Mouse (Mus musculus) lung, embryonic 16.5 days (tissue): Measurements from ENCODE around the gene Slco3a1. TPM values are rescaled to one million over a fixed set of nuclear protein-coding genes. Genes with fewer than 3 reads are reported as not detected.

Experiments
- ATAC-seq: fragments of 200-750 bp; cut with Nextera tagmentation; 2 replicates; pipeline ENCODE4 v1.8.0; 2017; ENCODE audit warnings: low read depth, mild to moderate bottlenecking, moderate library complexity
- H3K27ac ChIP-seq: fragments of 300-500 bp; sonication (generic); 2 replicates; pipeline ENCODE4 v1.5.1; 2014; ENCODE audit warnings: mild to moderate bottlenecking, control low read depth, low read length
- H3K27me3 ChIP-seq: fragments of 300-500 bp; sonication (generic); 2 replicates; pipeline ENCODE4 v1.6.1; 2014; ENCODE audit warnings: low read depth, low read length, mixed read lengths; ENCODE audit not compliant: control insufficient read depth, insufficient read depth
- H3K36me3 ChIP-seq: fragments of 300-500 bp; sonication (generic); 2 replicates; pipeline ENCODE4 v1.6.1; 2014; ENCODE audit warnings: low read length; ENCODE audit not compliant: control insufficient read depth, insufficient read depth
- H3K4me1 ChIP-seq: fragments of 300-500 bp; sonication (generic); replicated peaks from 2 replicates; pipeline ENCODE4 v1.6.1; 2014; ENCODE audit warnings: low read length, mixed read lengths; ENCODE audit not compliant: control insufficient read depth, insufficient read depth
- H3K4me2 ChIP-seq: fragments of 300-500 bp; sonication (generic); 2 replicates; pipeline ENCODE4 v1.6.1; 2014; ENCODE audit warnings: low read depth, low read length, control low read depth
- H3K4me3 ChIP-seq: fragments of 300-500 bp; sonication (generic); 2 replicates; pipeline ENCODE4 v1.5.1; 2014; ENCODE audit warnings: mild to moderate bottlenecking, low read length, control low read depth
- H3K9ac ChIP-seq: fragments of 300-500 bp; sonication (generic); 2 replicates; pipeline ENCODE4 v1.6.1; 2014; ENCODE audit warnings: low read length, control low read depth
- H3K9me3 ChIP-seq: fragments of 300-500 bp; sonication (generic); 2 replicates; pipeline ENCODE4 v1.6.1; 2016; ENCODE audit warnings: low read length; ENCODE audit not compliant: control insufficient read depth
- WGBS: fragments of 180-500 bp; shearing (Covaris S2); extraction: QIAGEN DNeasy Blood & Tissue Kit; methylation state at CpG from one replicate; pipeline ENCODE4 v1.1.7; 2014; 5-methylcytosine and 5-hydroxymethylcytosine counted together
- polyA plus RNA-seq: library from polyadenylated mRNA; unstranded; fragments of >200 nt; fragmentation: Nextera tagmentation; extraction: Ambion mirVana; gene quantifications from 2 replicates; pipeline ENCODE4 v1.2.1, GENCODE M21; 2015

Gene Slco3a1
- polyA plus RNA-seq, 1 experiment from 2014 or later, result 9.7 TPM

- no peak overlapping the region for H3K27ac ChIP-seq
- H3K27me3 ChIP-seq, result no peaks in the 10 kb centered on the region
- no peaks in the 10 kb centered on the region for H3K9me3 ChIP-seq
- H3K4me3 ChIP-seq, result no peak overlapping the region
- 44% methylated on average over 12 of the region's 12 CpGs for WGBS
- no peak for ATAC-seq
- no peak overlapping the region for H3K4me2 ChIP-seq
- no peak overlapping the region for H3K9ac ChIP-seq
- no peaks in the 10 kb centered on the region for H3K4me1 ChIP-seq
- H3K36me3 ChIP-seq, result no peaks in the 10 kb centered on the region
Observed at GRCm38 (mm10) chr7:74376397-74377044, 178.1 kb downstream of the Slco3a1 start.

GRCm38 (mm10) chr7:74375174-74375957 lies 179.2 kb downstream of the Slco3a1 start:
- H3K4me2 ChIP-seq, result no peak overlapping the region
- no peak overlapping the region for H3K4me3 ChIP-seq
- ATAC-seq, result no peak
- no peaks in the 10 kb centered on the region for H3K36me3 ChIP-seq
- no peaks in the 10 kb centered on the region for H3K9me3 ChIP-seq
- H3K27ac ChIP-seq, result no peak overlapping the region
- 69% methylated on average over 13 of the region's 14 CpGs for whole genome bisulfite sequencing
- no peaks in the 10 kb centered on the region for H3K27me3 ChIP-seq
- H3K9ac ChIP-seq, result no peak overlapping the region
- H3K4me1 ChIP-seq, result no peaks in the 10 kb centered on the region

GRCm38 (mm10) chr7:74373056-74373455 lies 181.5 kb downstream of the Slco3a1 start:
- WGBS, result 82% methylated on average over 6 of the region's 6 CpGs
- Histone ChIP-seq H3K27me3 (no peaks in the 10 kb centered on the region), H3K4me1 (no peaks in the 10 kb centered on the region), H3K9ac (no peak overlapping the region), H3K4me3 (no peak overlapping the region), H3K36me3 (no peaks in the 10 kb centered on the region), H3K4me2 (no peak overlapping the region), H3K9me3 (no peaks in the 10 kb centered on the region), H3K27ac (no peak overlapping the region)
- no peak for ATAC-seq

GRCm38 (mm10) chr7:74372141-74372582 lies 182.4 kb downstream of the Slco3a1 start:
- no peaks in the 10 kb centered on the region for H3K36me3 ChIP-seq
- 42% methylated on average over 6 of the region's 6 CpGs for WGBS
- H3K9me3 ChIP-seq, result no peaks in the 10 kb centered on the region
- H3K4me1 ChIP-seq, result no peaks in the 10 kb centered on the region
- no peak overlapping the region for H3K4me2 ChIP-seq
- no peak overlapping the region for H3K9ac ChIP-seq
- H3K27ac ChIP-seq, result no peak overlapping the region
- H3K4me3 ChIP-seq, result no peak overlapping the region
- no peaks in the 10 kb centered on the region for H3K27me3 ChIP-seq
- ATAC-seq, result no peak

- Histone ChIP-seq H3K4me2 (no peak overlapping the region), H3K27ac (no peak overlapping the region), H3K4me3 (no peak overlapping the region), H3K27me3 (no peaks in the 10 kb centered on the region), H3K36me3 (no peaks in the 10 kb centered on the region), H3K4me1 (no peaks in the 10 kb centered on the region), H3K9ac (no peak overlapping the region), H3K9me3 (no peaks in the 10 kb centered on the region)
- WGBS, result 21% methylated on average over 2 of the region's 2 CpGs
- ATAC-seq, result no peak
Observed at GRCm38 (mm10) chr7:74371656-74372055, 182.9 kb downstream of the Slco3a1 start.

- Histone ChIP-seq H3K4me1 (no peaks in the 10 kb centered on the region), H3K4me2 (no peak overlapping the region), H3K27ac (no peak overlapping the region), H3K9me3 (no peaks in the 10 kb centered on the region), H3K9ac (no peak overlapping the region), H3K27me3 (no peaks in the 10 kb centered on the region), H3K36me3 (no peaks in the 10 kb centered on the region), H3K4me3 (no peak overlapping the region)
- ATAC-seq, result peak; percentile 66; the same call in 1 of the 2 replicates
- 21% methylated on average over 2 of the region's 2 CpGs for WGBS
Observed at GRCm38 (mm10) chr7:74371208-74371607, 183.4 kb downstream of the Slco3a1 start.

- WGBS, result 65% methylated on average over 4 of the region's 4 CpGs
- no peak overlapping the region for H3K27ac ChIP-seq
- no peak overlapping the region for H3K9ac ChIP-seq
- no peak for ATAC-seq
- H3K9me3 ChIP-seq, result no peaks in the 10 kb centered on the region
- H3K4me1 ChIP-seq, result no peaks in the 10 kb centered on the region
- no peaks in the 10 kb centered on the region for H3K36me3 ChIP-seq
- no peak overlapping the region for H3K4me2 ChIP-seq
- no peaks in the 10 kb centered on the region for H3K27me3 ChIP-seq
- no peak overlapping the region for H3K4me3 ChIP-seq
Observed at GRCm38 (mm10) chr7:74369657-74370056, 184.9 kb downstream of the Slco3a1 start.

- WGBS, result 68% methylated on average over 11 of the region's 11 CpGs
- H3K4me1 ChIP-seq, result no peaks in the 10 kb centered on the region
- H3K9me3 ChIP-seq, result no peaks in the 10 kb centered on the region
- ATAC-seq, result no peak; the same call in 1 of the 2 replicates
- H3K27ac ChIP-seq, result no peak overlapping the region
- no peaks in the 10 kb centered on the region for H3K27me3 ChIP-seq
- H3K4me2 ChIP-seq, result no peak overlapping the region
- H3K9ac ChIP-seq, result no peak overlapping the region
- no peaks in the 10 kb centered on the region for H3K36me3 ChIP-seq
- H3K4me3 ChIP-seq, result no peak overlapping the region
Observed at GRCm38 (mm10) chr7:74368256-74368980, 186.2 kb downstream of the Slco3a1 start.

GRCm38 (mm10) chr7:74367350-74367749 lies 187.2 kb downstream of the Slco3a1 start:
- peaks cover 2% of the 10 kb centered on the region; the same call in 1 of the 2 replicates for H3K4me1 ChIP-seq
- H3K4me3 ChIP-seq, result no peak overlapping the region
- no peaks in the 10 kb centered on the region for H3K36me3 ChIP-seq
- H3K9me3 ChIP-seq, result no peaks in the 10 kb centered on the region
- 22% methylated on average over 7 of the region's 7 CpGs for WGBS
- no peak overlapping the region for H3K27ac ChIP-seq
- H3K9ac ChIP-seq, result no peak overlapping the region
- no peaks in the 10 kb centered on the region for H3K27me3 ChIP-seq
- no peak for ATAC-seq
- no peak overlapping the region for H3K4me2 ChIP-seq
